Mouse (Mus musculus): ENCODE results near the gene Clcf1. TPM values are rescaled to one million over a fixed set of nuclear protein-coding genes. Genes with fewer than 3 reads are reported as not detected.
A peak's percentile ranks its signal among the peaks of the same experiment; 100 is the strongest.

Clcf1 gene
- polyA plus RNA-seq (2012), result not detected in 2 replicates

DNA sequence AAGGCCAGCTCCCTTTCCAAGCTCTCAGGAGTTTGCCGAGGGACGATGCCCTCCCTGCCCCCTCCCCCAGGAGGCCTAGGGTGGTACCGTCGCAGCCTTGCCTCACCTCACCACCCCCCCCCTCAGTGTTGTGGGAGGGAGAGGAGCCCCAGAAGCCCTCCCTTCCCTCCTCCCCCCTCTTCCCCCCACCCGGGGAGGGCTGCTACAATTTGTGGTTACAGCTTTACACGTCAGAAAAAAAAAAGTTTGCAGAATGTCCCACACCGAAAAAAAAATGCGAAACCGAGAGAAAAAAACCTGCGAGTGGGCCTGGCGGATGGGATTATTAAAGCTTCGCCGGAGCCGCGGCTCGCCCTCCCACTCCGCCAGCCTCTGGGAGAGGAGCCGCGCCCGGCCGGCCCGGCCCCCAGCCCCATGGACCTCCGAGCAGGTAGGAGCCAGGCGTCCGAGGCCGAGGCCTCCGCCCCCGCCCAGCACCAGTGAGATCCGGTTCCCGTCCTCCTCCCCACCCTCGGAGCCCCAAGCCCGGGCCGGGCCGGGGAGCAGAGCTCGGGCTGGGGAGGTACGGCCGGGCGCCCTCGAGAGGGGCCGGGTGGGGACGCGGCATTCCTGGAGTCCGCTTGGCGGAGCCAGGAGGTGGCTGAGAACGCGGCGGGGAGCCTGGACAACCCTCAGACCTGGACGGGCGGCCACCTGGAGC lies at the start of gene Clcf1, which contains the start of gene AC109138.7:
Clcf1 (plus strand) TSS at position 168 of the 700 bp plus-strand sequence.
AC109138.7 (plus strand) TSS at position 287 of the 700 bp plus-strand sequence.
- Histone ChIP-seq H3K4me3 (replicated peaks) (peak within 1 kb of the TSS; percentile 46), H3K36me3 (ENCODE audit: control insufficient read depth) (no peaks in the 10 kb centered on the region), H3K27me3 (ENCODE audit: control insufficient read depth) (peaks cover 97% of the 10 kb centered on the region), H3K4me1 (ENCODE audit: control insufficient read depth) (peaks cover 7% of the 10 kb centered on the region), H3K9me3 (ENCODE audit: control insufficient read depth, low read length) (peaks cover 7% of the 10 kb centered on the region; the same call in 1 of the 2 replicates)
- TF ChIP-seq GATA1 (IDR thresholded peaks at IDR 0.05; ENCODE audit: low read length) (no peak), TAL1 (IDR thresholded peaks at IDR 0.05; ENCODE audit: low read length) (no peak)

DNA sequence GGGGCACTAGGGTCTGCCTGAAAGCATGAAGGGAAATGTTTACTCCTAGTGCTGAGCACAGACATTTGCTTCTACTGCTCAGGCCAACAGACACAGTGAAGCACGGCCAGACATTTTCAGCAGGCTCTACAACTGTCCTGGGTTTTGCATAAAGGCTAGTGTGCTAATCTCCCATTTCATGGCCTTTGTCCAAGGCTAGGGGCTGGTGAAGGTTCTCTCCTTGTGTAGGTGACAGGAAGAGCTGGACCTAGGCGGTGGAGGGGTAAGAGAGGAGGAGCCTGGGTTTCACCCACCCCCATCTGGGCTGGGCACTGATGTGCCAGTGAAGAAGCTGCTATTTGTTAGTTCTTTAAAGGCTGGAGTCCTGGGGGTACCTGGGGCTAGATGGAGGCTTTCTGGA lies 49.3 kb upstream of the Clcf1 start:
- H3K4me3 ChIP-seq (replicated peaks), result no peak overlapping the region
- TF ChIP-seq GATA1 (IDR thresholded peaks at IDR 0.05; ENCODE audit: low read length), result no peak
- no peak for TF ChIP-seq TAL1 (IDR thresholded peaks at IDR 0.05; ENCODE audit: low read length)
- peaks cover 23% of the 10 kb centered on the region for H3K36me3 ChIP-seq (ENCODE audit: control insufficient read depth)
- H3K4me1 ChIP-seq (ENCODE audit: control insufficient read depth), result peaks cover 61% of the 10 kb centered on the region
- H3K27me3 ChIP-seq (ENCODE audit: control insufficient read depth), result no peaks in the 10 kb centered on the region
- no peaks in the 10 kb centered on the region; the same call in 1 of the 2 replicates for H3K9me3 ChIP-seq (ENCODE audit: control insufficient read depth, low read length)

GRCm38 (mm10) chr19:4166678-4167476 lies 47.2 kb upstream of the Clcf1 start:
- TF ChIP-seq TAL1 (IDR thresholded peaks at IDR 0.05; ENCODE audit: low read length) (no peak), GATA1 (IDR thresholded peaks at IDR 0.05; ENCODE audit: low read length) (no peak)
- Histone ChIP-seq H3K4me1 (ENCODE audit: control insufficient read depth) (peaks cover 69% of the 10 kb centered on the region), H3K36me3 (ENCODE audit: control insufficient read depth) (peaks cover 4% of the 10 kb centered on the region), H3K9me3 (ENCODE audit: control insufficient read depth, low read length) (no peaks in the 10 kb centered on the region; the same call in 1 of the 2 replicates), H3K4me3 (replicated peaks) (no peak overlapping the region), H3K27me3 (ENCODE audit: control insufficient read depth) (peaks cover 6% of the 10 kb centered on the region)

DNA sequence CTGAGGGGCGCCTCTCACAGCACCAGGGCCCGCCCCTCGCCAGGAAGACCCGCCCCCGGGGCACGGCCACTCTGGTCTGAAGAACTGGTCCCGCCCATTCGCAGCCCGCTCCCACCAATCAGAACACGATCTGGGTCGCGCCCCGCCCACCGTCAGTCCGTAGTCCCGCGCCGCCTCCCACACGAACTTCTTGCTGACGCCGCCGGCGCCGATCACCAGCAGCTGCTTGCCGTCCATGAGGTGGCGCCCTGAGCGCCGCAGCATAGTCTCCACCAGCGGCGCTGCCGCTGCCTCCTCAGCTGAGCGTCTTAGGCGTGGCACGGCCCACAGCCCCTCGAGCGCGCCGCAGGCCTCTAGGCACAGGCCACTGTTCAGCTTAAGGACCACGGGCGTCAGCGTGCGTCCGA lies 44.7 kb upstream of the Clcf1 start:
- H3K36me3 ChIP-seq (ENCODE audit: control insufficient read depth), result no peaks in the 10 kb centered on the region
- H3K4me3 ChIP-seq (replicated peaks), result peak overlapping the region; percentile 77
- peaks cover 6% of the 10 kb centered on the region for H3K27me3 ChIP-seq (ENCODE audit: control insufficient read depth)
- H3K9me3 ChIP-seq (ENCODE audit: control insufficient read depth, low read length), result no peaks in the 10 kb centered on the region; the same call in 1 of the 2 replicates
- H3K4me1 ChIP-seq (ENCODE audit: control insufficient read depth), result peaks cover 53% of the 10 kb centered on the region
- TF ChIP-seq GATA1 (IDR thresholded peaks at IDR 0.05; ENCODE audit: low read length), result no peak
- TF ChIP-seq TAL1 (IDR thresholded peaks at IDR 0.05; ENCODE audit: low read length), result no peak

GRCm38 (mm10) chr19:4169810-4170209 lies 44.2 kb upstream of the Clcf1 start:
- H3K4me3 ChIP-seq (replicated peaks), result peak overlapping the region; percentile 77
- no peaks in the 10 kb centered on the region for H3K36me3 ChIP-seq (ENCODE audit: control insufficient read depth)
- H3K9me3 ChIP-seq (ENCODE audit: control insufficient read depth, low read length), result no peaks in the 10 kb centered on the region; the same call in 1 of the 2 replicates
- peaks cover 51% of the 10 kb centered on the region for H3K4me1 ChIP-seq (ENCODE audit: control insufficient read depth)
- peaks cover 10% of the 10 kb centered on the region for H3K27me3 ChIP-seq (ENCODE audit: control insufficient read depth)
- TF ChIP-seq GATA1 (IDR thresholded peaks at IDR 0.05; ENCODE audit: low read length), result no peak
- no peak for TF ChIP-seq TAL1 (IDR thresholded peaks at IDR 0.05; ENCODE audit: low read length)

GRCm38 (mm10) chr19:4170723-4171392 lies 43.2 kb upstream of the Clcf1 start:
- peaks cover 19% of the 10 kb centered on the region for H3K27me3 ChIP-seq (ENCODE audit: control insufficient read depth)
- H3K4me3 ChIP-seq (replicated peaks), result no peak overlapping the region
- TF ChIP-seq TAL1 (IDR thresholded peaks at IDR 0.05; ENCODE audit: low read length) (no peak), GATA1 (IDR thresholded peaks at IDR 0.05; ENCODE audit: low read length) (no peak)
- H3K36me3 ChIP-seq (ENCODE audit: control insufficient read depth), result no peaks in the 10 kb centered on the region
- no peaks in the 10 kb centered on the region; the same call in 1 of the 2 replicates for H3K9me3 ChIP-seq (ENCODE audit: control insufficient read depth, low read length)
- peaks cover 55% of the 10 kb centered on the region for H3K4me1 ChIP-seq (ENCODE audit: control insufficient read depth)

DNA sequence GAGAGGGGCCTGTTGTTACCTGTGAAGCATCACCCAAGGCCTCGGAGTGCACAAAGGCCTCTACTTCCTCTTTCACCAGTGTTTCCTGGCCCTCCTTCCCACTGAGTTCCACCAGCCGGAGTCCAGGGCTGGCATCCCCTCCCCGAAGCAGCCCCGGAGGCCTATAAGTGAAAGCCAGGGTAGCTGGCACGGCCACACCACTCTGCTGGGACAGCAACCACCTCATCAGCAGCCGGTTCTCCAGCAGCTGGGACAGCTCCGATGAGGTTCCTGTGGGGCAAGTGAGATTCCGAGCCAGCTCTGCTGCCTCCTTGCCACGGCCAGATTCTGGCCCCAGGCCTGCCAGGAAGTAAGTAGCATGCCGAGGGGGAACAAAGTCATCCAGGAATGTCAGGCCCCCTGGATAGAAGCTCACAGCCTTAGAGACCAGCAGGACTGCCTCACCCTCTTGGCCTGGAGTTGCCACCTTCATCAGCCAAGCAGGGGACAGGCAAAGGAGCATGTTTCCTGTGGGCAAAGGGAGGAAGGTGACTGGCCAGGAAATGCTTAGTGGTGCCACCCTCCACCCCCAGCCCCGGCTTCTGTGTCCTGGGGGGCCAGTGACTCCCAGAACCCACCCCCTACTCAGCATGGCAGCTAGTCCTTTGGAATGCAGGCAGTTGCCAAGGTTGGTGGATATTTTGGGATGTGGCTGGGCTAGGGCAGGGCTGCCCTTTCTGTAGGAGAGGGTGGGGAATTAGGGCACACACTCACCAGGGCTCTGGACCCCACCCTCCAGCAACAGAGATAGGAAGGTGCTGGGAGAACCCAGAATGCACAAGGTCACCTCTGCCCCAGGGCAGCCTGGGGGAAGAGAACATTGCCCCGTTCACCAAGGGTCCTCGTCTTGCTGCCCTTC lies 42.4 kb upstream of the Clcf1 start:
- Histone ChIP-seq H3K27me3 (ENCODE audit: control insufficient read depth) (peaks cover 23% of the 10 kb centered on the region), H3K9me3 (ENCODE audit: control insufficient read depth, low read length) (no peaks in the 10 kb centered on the region; the same call in 1 of the 2 replicates), H3K36me3 (ENCODE audit: control insufficient read depth) (no peaks in the 10 kb centered on the region), H3K4me1 (ENCODE audit: control insufficient read depth) (peaks cover 52% of the 10 kb centered on the region), H3K4me3 (replicated peaks) (no peak overlapping the region)
- no peak for TF ChIP-seq TAL1 (IDR thresholded peaks at IDR 0.05; ENCODE audit: low read length)
- no peak for TF ChIP-seq GATA1 (IDR thresholded peaks at IDR 0.05; ENCODE audit: low read length)

DNA sequence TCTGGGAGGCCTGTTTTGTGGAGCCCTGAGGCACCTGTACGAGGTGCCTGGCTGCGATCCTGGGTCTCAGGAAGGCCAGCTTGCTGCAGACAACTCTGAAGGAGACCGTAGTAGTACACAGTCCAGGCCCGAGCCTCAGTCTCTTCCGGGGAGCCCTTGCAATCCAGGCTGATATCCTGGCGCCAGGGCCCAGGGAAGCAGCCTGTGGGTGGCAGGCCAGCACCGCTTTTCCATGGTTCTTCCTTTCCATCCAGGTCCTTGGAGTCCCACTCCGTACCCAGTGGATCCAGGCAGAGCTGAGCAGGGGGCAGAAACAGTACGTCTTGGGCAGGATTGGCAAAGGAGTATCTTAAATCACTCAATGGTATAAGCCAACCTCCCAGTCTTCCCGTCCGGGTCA lies 41.1 kb upstream of the Clcf1 start:
- Histone ChIP-seq H3K9me3 (ENCODE audit: control insufficient read depth, low read length) (no peaks in the 10 kb centered on the region; the same call in 1 of the 2 replicates), H3K4me1 (ENCODE audit: control insufficient read depth) (peaks cover 44% of the 10 kb centered on the region), H3K27me3 (ENCODE audit: control insufficient read depth) (peaks cover 29% of the 10 kb centered on the region), H3K4me3 (replicated peaks) (no peak overlapping the region), H3K36me3 (ENCODE audit: control insufficient read depth) (no peaks in the 10 kb centered on the region)
- TF ChIP-seq TAL1 (IDR thresholded peaks at IDR 0.05; ENCODE audit: low read length) (no peak), GATA1 (IDR thresholded peaks at IDR 0.05; ENCODE audit: low read length) (no peak)
